Mouse (Mus musculus): Measurements from ENCODE around the gene Slc2a3.

DNA sequence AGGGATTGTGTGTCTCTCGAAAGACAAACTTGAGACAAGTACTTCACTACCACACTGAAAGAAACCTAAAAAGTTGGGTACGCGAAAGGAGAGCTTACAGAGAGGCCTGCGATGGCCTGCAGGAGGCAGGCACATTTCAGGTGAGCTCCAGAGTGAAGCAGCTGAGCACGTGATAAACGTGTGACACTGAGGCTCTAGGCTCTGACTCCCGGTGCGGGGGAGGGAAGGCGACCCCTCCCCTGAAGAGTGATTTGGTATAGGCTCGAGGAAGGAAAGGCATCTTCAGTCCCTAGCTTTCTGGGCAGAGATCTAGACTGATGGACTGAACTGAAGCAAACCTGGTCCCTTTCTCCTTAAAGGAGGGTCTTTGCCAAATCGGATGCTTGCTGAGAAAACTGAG, 58.1 kb downstream of the Slc2a3 start:
- TF ChIP-seq CEBPB (IDR thresholded peaks at IDR 0.05; ENCODE audit: low read depth) (no peak), CTCF (IDR thresholded peaks at IDR 0.05; ENCODE audit: control insufficient read depth, insufficient read depth, insufficient read length) (no peak)
